Mouse (Mus musculus): ENCODE measurements at regions not wholly inside any gene's neighbourhood (a gene's known extent, or its start where the extent isn't known, plus 50 kb on each side); places are given as distances from the start of the nearest gene placed in this dataset.
A peak's percentile ranks its signal among the peaks of the same experiment; 100 is the strongest.
"Not testable (repeated sequence)": the region's sequence is repeated elsewhere in the genome, so short reads cannot be mapped to it uniquely, and the experiment has no call there.

GRCm38 (mm10) chr7:87096500-87096899 lies 100.6 kb downstream of the Vmn2r79 start:
- no peak for DNase-seq (ENCODE audit: extremely low spot score, low read depth, low spot score)

GRCm38 (mm10) chr7:87099611-87100010 lies 103.7 kb downstream of the Vmn2r79 start:
- not testable (repeated sequence) for DNase-seq (ENCODE audit: extremely low spot score, low read depth, low spot score)

- not testable (repeated sequence) for DNase-seq (ENCODE audit: extremely low spot score, low read depth, low spot score)
These were observed 104.5 kb downstream of the Vmn2r79 start for GRCm38 (mm10) chr7:87100377-87100776.

GRCm38 (mm10) chr7:87101281-87101680 lies 105.4 kb downstream of the Vmn2r79 start:
- DNase-seq (ENCODE audit: extremely low spot score, low read depth, low spot score) = not testable (repeated sequence)

GRCm38 (mm10) chr7:87110312-87110984 lies 114.5 kb downstream of the Vmn2r79 start:
- peak; percentile 35 for DNase-seq (ENCODE audit: extremely low spot score, low read depth, low spot score)

GRCm38 (mm10) chr7:87110985-87111372 lies 115.1 kb downstream of the Vmn2r79 start:
- no peak for DNase-seq (ENCODE audit: extremely low spot score, low read depth, low spot score)

- no peak for DNase-seq (ENCODE audit: extremely low spot score, low read depth, low spot score)
These were observed 117.7 kb downstream of the Vmn2r79 start for GRCm38 (mm10) chr7:87113654-87114053.

- DNase-seq (ENCODE audit: extremely low spot score, low read depth, low spot score) = no peak
These were observed 123.4 kb upstream of the Nox4 start for GRCm38 (mm10) chr7:87122516-87122915.

GRCm38 (mm10) chr7:87145896-87146295 lies 100.0 kb upstream of the Nox4 start:
- DNase-seq (ENCODE audit: extremely low spot score, low read depth, low spot score) = no peak

- no peak for DNase-seq (ENCODE audit: extremely low spot score, low read depth, low spot score)
These were observed 98.2 kb upstream of the Nox4 start for GRCm38 (mm10) chr7:87147703-87148102.

GRCm38 (mm10) chr7:87148681-87149080 lies 97.2 kb upstream of the Nox4 start:
- no peak for DNase-seq (ENCODE audit: extremely low spot score, low read depth, low spot score)

GRCm38 (mm10) chr7:87150991-87151390 lies 94.9 kb upstream of the Nox4 start:
- DNase-seq (ENCODE audit: extremely low spot score, low read depth, low spot score) = no peak

- no peak for DNase-seq (ENCODE audit: extremely low spot score, low read depth, low spot score)
These were observed 59.3 kb upstream of the Nox4 start for GRCm38 (mm10) chr7:87186443-87187153.

- no peak for DNase-seq (ENCODE audit: extremely low spot score, low read depth, low spot score)
These were observed 50.2 kb upstream of the Nox4 start for GRCm38 (mm10) chr7:87195647-87196046.

Data from hindlimb bud, embryonic 11.5 days (tissue).